Comparison of ENCODE assay signal across 8 mouse cellular contexts in genomic region chrX:48409611-48410387, GRCm38 (mm10). TPM values are rescaled to one million over a fixed set of nuclear protein-coding genes. Genes with fewer than 3 reads are reported as not detected.
DNase-seq lines count a peak whose midpoint lies in the region; ATAC-seq and TF ChIP-seq lines count a peak whose summit lies in the region.

No protein-coding gene starts in this region.

- no peaks in the 10 kb centered on the region for H3K27me3 ChIP-seq in forebrain, embryonic 12.5 days
- H3K27me3 ChIP-seq in heart, postnatal 0 days (ENCODE audit: control insufficient read depth, insufficient read depth, low read length), result no peaks in the 10 kb centered on the region
- no peaks in the 10 kb centered on the region for H3K27me3 ChIP-seq in liver, embryonic 14.5 days (ENCODE audit: control insufficient read depth, insufficient read depth, low read length)
- H3K27me3 ChIP-seq in stomach, embryonic 15.5 days (replicated peaks), result no peaks in the 10 kb centered on the region

- H3K27ac ChIP-seq in forebrain, embryonic 12.5 days, result no peak overlapping the region
- H3K27ac ChIP-seq in heart, postnatal 0 days (ENCODE audit: low read depth), result peak overlapping the region; percentile 38; the same call in 1 of the 2 replicates
- no peak overlapping the region for H3K27ac ChIP-seq in liver, embryonic 14.5 days
- H3K27ac ChIP-seq in stomach, embryonic 15.5 days, result peak overlapping the region; percentile 21; the same call in 1 of the 2 replicates

- peak overlapping the region; percentile 42 for H3K4me3 ChIP-seq in forebrain, embryonic 12.5 days (replicated peaks)
- H3K4me3 ChIP-seq in heart, postnatal 0 days (ENCODE audit: low read depth, low read length), result peak overlapping the region; percentile 54
- peak overlapping the region; percentile 60 to 70 for H3K4me3 ChIP-seq in liver, embryonic 14.5 days (ENCODE audit: insufficient read depth in 1 of 2, low read depth in 2 of 2, low read length in 2 of 2)
- peak overlapping the region; percentile 51 for H3K4me3 ChIP-seq in stomach, embryonic 15.5 days (replicated peaks)

- peak overlapping the region; percentile 52 for H3K4me2 ChIP-seq in forebrain, embryonic 12.5 days
- peak overlapping the region; percentile 60 for H3K4me2 ChIP-seq in heart, postnatal 0 days (ENCODE audit: low read depth, low read length)
- H3K4me2 ChIP-seq in liver, embryonic 14.5 days (ENCODE audit: low read depth), result peak overlapping the region; percentile 59
- H3K4me2 ChIP-seq in stomach, embryonic 15.5 days, result peak overlapping the region; percentile 56

- 12% methylated on average over 36 of the region's 36 CpGs for WGBS in forebrain, embryonic 12.5 days
- WGBS in heart, postnatal 0 days, result 11% methylated on average over 36 of the region's 36 CpGs
- WGBS in liver, embryonic 14.5 days (ENCODE audit: insufficient replicate concordance), result 11% methylated on average over 35 of the region's 36 CpGs
- 18% methylated on average over 36 of the region's 36 CpGs for WGBS in stomach, embryonic 15.5 days

- peak; percentile 92 for ATAC-seq in forebrain, embryonic 12.5 days (ENCODE audit: low FRiP score)
- peak; percentile 83 for ATAC-seq in heart, postnatal 0 days (ENCODE audit: insufficient read depth, low read depth)
- peak; percentile 90 for ATAC-seq in liver, embryonic 14.5 days (ENCODE audit: insufficient read depth)
- ATAC-seq in stomach, embryonic 15.5 days (ENCODE audit: insufficient read depth, low FRiP score, low read depth), result peak; percentile 81

- H3K4me1 ChIP-seq in forebrain, embryonic 12.5 days, result no peaks in the 10 kb centered on the region
- no peaks in the 10 kb centered on the region for H3K4me1 ChIP-seq in heart, postnatal 0 days (ENCODE audit: control insufficient read depth, insufficient read depth)
- peaks cover 0 to 4% of the 10 kb centered on the region in 2 experiments; a peak in 2 of 4 replicates for H3K4me1 ChIP-seq in liver, embryonic 14.5 days (replicated peaks; ENCODE audit: control insufficient read depth in 2 of 2, insufficient read depth in 2 of 2, low read length in 1 of 2)
- H3K4me1 ChIP-seq in stomach, embryonic 15.5 days, result no peaks in the 10 kb centered on the region

- no peak overlapping the region for H3K9ac ChIP-seq in forebrain, embryonic 12.5 days
- no peak overlapping the region; the same call in 1 of the 2 replicates for H3K9ac ChIP-seq in heart, postnatal 0 days (replicated peaks; ENCODE audit: low read depth, low read length)
- H3K9ac ChIP-seq in liver, embryonic 14.5 days (replicated peaks), result peak overlapping the region; percentile 31; the same call in 1 of the 2 replicates
- H3K9ac ChIP-seq in stomach, embryonic 15.5 days, result 0 out of 2 replicates have a peak overlapping the region, but pooled peaks have one; percentile 9

- DNase-seq in CD8-positive naive resting alpha-beta T cell, adult 2 months (ENCODE audit: low read depth in 2 of 2, low spot score in 2 of 2), result peak; percentile 75 to 82
- peak; percentile 70 for DNase-seq in c-Kit-positive CD71-positive TER-119-negative erythroid progenitor cells, embryonic 14.5 days (ENCODE audit: low read depth)
- peak; percentile 64 for DNase-seq in heart, postnatal 0 days (ENCODE audit: low spot score)
- DNase-seq in kidney, postnatal 36 days, result peak; percentile 81 to 94
- DNase-seq in liver, embryonic 14.5 days (ENCODE audit: low read depth in 3 of 3, low spot score in 3 of 3), result peak; percentile 57 to 68 (median 59)
- peak; percentile 84 for DNase-seq in neural tube, embryonic 10.5 days (ENCODE audit: extremely low spot score, low spot score)

- H3K36me3 ChIP-seq in forebrain, embryonic 12.5 days (replicated peaks), result peaks cover 9% of the 10 kb centered on the region
- H3K36me3 ChIP-seq in heart, postnatal 0 days (replicated peaks; ENCODE audit: control insufficient read depth, insufficient read depth, low read length), result peaks cover 2% of the 10 kb centered on the region
- no peaks in the 10 kb centered on the region for H3K36me3 ChIP-seq in liver, embryonic 14.5 days (replicated peaks; ENCODE audit: control insufficient read depth, insufficient read depth, low read depth)
- H3K36me3 ChIP-seq in stomach, embryonic 15.5 days, result no peaks in the 10 kb centered on the region

- peak; percentile 82 for TF ChIP-seq CTCF in heart, postnatal 0 days (IDR thresholded peaks at IDR 0.05; ENCODE audit: low read depth)
- TF ChIP-seq CTCF in liver, embryonic 14.5 days (IDR thresholded peaks at IDR 0.05; ENCODE audit: low read depth), result peak; percentile 95

- 0 out of 2 replicates have a peak, but pooled peaks cover 3% of the 10 kb centered on the region for H3K9me3 ChIP-seq in forebrain, embryonic 12.5 days
- no peaks in the 10 kb centered on the region for H3K9me3 ChIP-seq in heart, postnatal 0 days (replicated peaks; ENCODE audit: control insufficient read depth, low read length)
- no peaks in the 10 kb centered on the region for H3K9me3 ChIP-seq in liver, embryonic 14.5 days (ENCODE audit: control insufficient read depth, low read length)
- H3K9me3 ChIP-seq in stomach, embryonic 15.5 days, result no peaks in the 10 kb centered on the region

- TF ChIP-seq EP300 in heart, postnatal 0 days (IDR thresholded peaks at IDR 0.05; ENCODE audit: low read depth), result no peak
- no peak for TF ChIP-seq EP300 in liver, embryonic 14.5 days (IDR thresholded peaks at IDR 0.05; ENCODE audit: low read depth)

RNA-seq across cellular contexts. Expression of gene Elf4, which starts 53.1 kb away (rescaled TPM):
- polyA plus RNA-seq in forebrain, embryonic 12.5 days (2016; fragmentation: Nextera tagmentation; extraction: Ambion mirVana), result 1.6 and 1.7 TPM in 2 replicates
- total RNA-seq in heart, postnatal 0 days (2014; rRNA removed; ENCODE audit: low replicate concordance), result 12.3 and 13.0 TPM in 2 replicates
- polyA plus RNA-seq in heart, postnatal 0 days (2015; fragmentation: Nextera tagmentation; extraction: Ambion mirVana), result 4.1 and 4.6 TPM in 2 replicates
- 3.5 and 3.8 TPM in 2 replicates for polyA plus RNA-seq in liver, embryonic 14.5 days (2012; rRNA removed)
- 2.5 and 2.6 TPM in 2 replicates for polyA plus RNA-seq in liver, embryonic 14.5 days (2014; fragmentation: Nextera tagmentation; extraction: Ambion mirVana)
- 9.2 and 10.6 TPM in 2 replicates for polyA plus RNA-seq in stomach, embryonic 15.5 days (2015; fragmentation: Nextera tagmentation; extraction: Ambion mirVana)

Comparison
In these comparisons a context has a peak if more than half of its experiments do, and no peak if none do; other contexts are left out.
1. H3K27ac ChIP-seq: peak in heart, postnatal 0 days (single experiment) and stomach, embryonic 15.5 days (single experiment); none in forebrain, embryonic 12.5 days (single experiment) and liver, embryonic 14.5 days (single experiment).
2. H3K9ac ChIP-seq: peak in liver, embryonic 14.5 days (single experiment) and stomach, embryonic 15.5 days (single experiment); none in forebrain, embryonic 12.5 days (single experiment) and heart, postnatal 0 days (single experiment).
3. Peak in every context shown above with its lines, with median percentiles within 50 percentile points of each other: DNase-seq, ATAC-seq, H3K4me2 ChIP-seq and H3K4me3 ChIP-seq.